Mouse (Mus musculus) neural tube, embryonic 14.5 days (tissue): ENCODE measurements around the gene Ddx41. TPM values are rescaled to one million over a fixed set of nuclear protein-coding genes. Genes with fewer than 3 reads are reported as not detected.

Experiments
- ATAC-seq: fragments of 200-750 bp; cut with Nextera tagmentation; 2 replicates; pipeline ENCODE4 v1.8.0; 2017; ENCODE audit warnings: low read depth, mild to moderate bottlenecking, moderate TSS enrichment, moderate library complexity
- H3K27ac ChIP-seq: fragments of 300-500 bp; sonication (generic); 2 replicates; pipeline ENCODE4 v1.5.1; 2014; ENCODE audit warnings: low read depth, mild to moderate bottlenecking, control low read depth, low read length, moderate library complexity, mixed read lengths
- H3K27me3 ChIP-seq: fragments of 300-500 bp; sonication (generic); 2 replicates; pipeline ENCODE4 v1.6.1; 2014; ENCODE audit warnings: low read length; ENCODE audit not compliant: control insufficient read depth, insufficient read depth
- H3K36me3 ChIP-seq: fragments of 300-500 bp; sonication (generic); 2 replicates; pipeline ENCODE4 v1.6.1; 2014; ENCODE audit warnings: low read length, mixed read lengths; ENCODE audit not compliant: control insufficient read depth, insufficient read depth
- H3K4me1 ChIP-seq: fragments of 300-500 bp; sonication (generic); 2 replicates; pipeline ENCODE4 v1.6.1; 2014; ENCODE audit warnings: low read length; ENCODE audit not compliant: control insufficient read depth, insufficient read depth
- H3K4me2 ChIP-seq: fragments of 300-500 bp; sonication (generic); 2 replicates; pipeline ENCODE4 v1.6.1; 2014; ENCODE audit warnings: mild to moderate bottlenecking, low read depth, low read length, control low read depth
- H3K4me3 ChIP-seq: fragments of 300-500 bp; sonication (generic); 2 replicates; pipeline ENCODE4 v1.5.1; 2014; ENCODE audit warnings: low read depth, low read length, control low read depth, mixed read lengths
- H3K9ac ChIP-seq: fragments of 300-500 bp; sonication (generic); replicated peaks from 2 replicates; pipeline ENCODE4 v1.6.1; 2014; ENCODE audit warnings: low read depth, mild to moderate bottlenecking, control low read depth, low read length, mixed read lengths
- H3K9me3 ChIP-seq: fragments of 300-500 bp; sonication (generic); 2 replicates; pipeline ENCODE4 v1.6.1; 2016; ENCODE audit warnings: low read length; ENCODE audit not compliant: control insufficient read depth
- WGBS: fragments of 180-500 bp; shearing (Covaris S2); extraction: QIAGEN DNeasy Blood & Tissue Kit; methylation state at CpG from one replicate; pipeline ENCODE4 v1.1.7; 2014; 5-methylcytosine and 5-hydroxymethylcytosine counted together
- polyA plus RNA-seq: library from polyadenylated mRNA; unstranded; fragments of >200 nt; fragmentation: Nextera tagmentation; extraction: Ambion mirVana; gene quantifications from 2 replicates; pipeline ENCODE4 v1.2.1, GENCODE M21; 2014

The Ddx41 gene
- polyA plus RNA-seq, 1 experiment from 2014 or later, result 51.3 TPM

GRCm38 (mm10) chr13:55527834-55528772 is 8.4 kb downstream of the Ddx41 start:
- Histone ChIP-seq H3K9ac (no peak overlapping the region), H3K9me3 (no peaks in the 10 kb centered on the region), H3K4me2 (no peak overlapping the region), H3K27ac (no peak overlapping the region), H3K27me3 (no peaks in the 10 kb centered on the region), H3K4me1 (no peaks in the 10 kb centered on the region), H3K36me3 (peaks cover 36% of the 10 kb centered on the region), H3K4me3 (no peak overlapping the region)
- no peak for ATAC-seq
- 84% methylated on average over 18 of the region's 18 CpGs for WGBS

GRCm38 (mm10) chr13:55527212-55527611 is 9.2 kb downstream of the Ddx41 start:
- H3K4me2 ChIP-seq, result no peak overlapping the region
- no peak overlapping the region for H3K9ac ChIP-seq
- WGBS, result 82% methylated on average over 16 of the region's 16 CpGs
- H3K4me3 ChIP-seq, result no peak overlapping the region
- H3K27ac ChIP-seq, result no peak overlapping the region
- H3K9me3 ChIP-seq, result no peaks in the 10 kb centered on the region
- H3K4me1 ChIP-seq, result no peaks in the 10 kb centered on the region
- H3K27me3 ChIP-seq, result no peaks in the 10 kb centered on the region
- H3K36me3 ChIP-seq, result peaks cover 30% of the 10 kb centered on the region
- 0 out of 2 replicates have a peak, but pooled peaks have one; percentile 28 for ATAC-seq

GRCm38 (mm10) chr13:55525733-55526553 is 10.5 kb downstream of the Ddx41 start:
- no peaks in the 10 kb centered on the region for H3K9me3 ChIP-seq
- no peak overlapping the region for H3K4me3 ChIP-seq
- H3K4me2 ChIP-seq, result no peak overlapping the region
- H3K27ac ChIP-seq, result no peak overlapping the region
- H3K9ac ChIP-seq, result no peak overlapping the region
- WGBS, result 81% methylated on average over 16 of the region's 16 CpGs
- H3K27me3 ChIP-seq, result no peaks in the 10 kb centered on the region
- H3K4me1 ChIP-seq, result no peaks in the 10 kb centered on the region
- H3K36me3 ChIP-seq, result peaks cover 18% of the 10 kb centered on the region
- no peak for ATAC-seq

GRCm38 (mm10) chr13:55523951-55524600 is 12.4 kb downstream of the Ddx41 start:
- no peaks in the 10 kb centered on the region for H3K4me1 ChIP-seq
- 90% methylated on average over 23 of the region's 23 CpGs for WGBS
- H3K27ac ChIP-seq, result no peak overlapping the region
- H3K9me3 ChIP-seq, result no peaks in the 10 kb centered on the region
- H3K4me3 ChIP-seq, result no peak overlapping the region
- H3K27me3 ChIP-seq, result no peaks in the 10 kb centered on the region
- peaks cover 3% of the 10 kb centered on the region; the same call in 1 of the 2 replicates for H3K36me3 ChIP-seq
- ATAC-seq, result no peak
- no peak overlapping the region for H3K4me2 ChIP-seq
- no peak overlapping the region for H3K9ac ChIP-seq

- 0 out of 2 replicates have a peak, but pooled peaks have one; percentile 14 for ATAC-seq
- Histone ChIP-seq H3K4me3 (no peak overlapping the region), H3K4me1 (no peaks in the 10 kb centered on the region), H3K9ac (no peak overlapping the region), H3K27ac (no peak overlapping the region), H3K9me3 (no peaks in the 10 kb centered on the region), H3K4me2 (no peak overlapping the region), H3K27me3 (no peaks in the 10 kb centered on the region), H3K36me3 (no peaks in the 10 kb centered on the region)
- 71% methylated on average over 17 of the region's 17 CpGs for WGBS
Observed at GRCm38 (mm10) chr13:55523278-55523677, 13.2 kb downstream of the Ddx41 start.

GRCm38 (mm10) chr13:55522730-55523129 is 13.7 kb downstream of the Ddx41 start:
- WGBS, result 58% methylated on average over 8 of the region's 8 CpGs
- Histone ChIP-seq H3K27me3 (no peaks in the 10 kb centered on the region), H3K4me1 (no peaks in the 10 kb centered on the region), H3K4me3 (no peak overlapping the region), H3K36me3 (no peaks in the 10 kb centered on the region), H3K9me3 (no peaks in the 10 kb centered on the region), H3K9ac (no peak overlapping the region), H3K4me2 (no peak overlapping the region), H3K27ac (no peak overlapping the region)
- ATAC-seq, result no peak

GRCm38 (mm10) chr13:55519606-55520005 is 16.9 kb downstream of the Ddx41 start:
- Histone ChIP-seq H3K4me1 (no peaks in the 10 kb centered on the region), H3K27me3 (no peaks in the 10 kb centered on the region), H3K27ac (no peak overlapping the region), H3K9me3 (no peaks in the 10 kb centered on the region), H3K4me2 (no peak overlapping the region), H3K9ac (no peak overlapping the region), H3K36me3 (no peaks in the 10 kb centered on the region), H3K4me3 (no peak overlapping the region)
- no peak for ATAC-seq
- WGBS, result 87% methylated on average over 4 of the region's 4 CpGs

GRCm38 (mm10) chr13:55516955-55517354 is 19.5 kb downstream of the Ddx41 start:
- WGBS, result 6% methylated on average over 5 of the region's 5 CpGs
- Histone ChIP-seq H3K4me3 (no peak overlapping the region), H3K9me3 (no peaks in the 10 kb centered on the region), H3K27ac (no peak overlapping the region), H3K36me3 (no peaks in the 10 kb centered on the region), H3K27me3 (no peaks in the 10 kb centered on the region), H3K4me1 (peaks cover 6% of the 10 kb centered on the region), H3K4me2 (no peak overlapping the region), H3K9ac (no peak overlapping the region)
- ATAC-seq, result no peak
